Mouse (Mus musculus): ENCODE measurements around the gene Arg2. TPM values are rescaled to one million over a fixed set of nuclear protein-coding genes. Genes with fewer than 3 reads are reported as not detected.

The Arg2 gene
- polyA plus RNA-seq, 1 experiment from 2014 or later: 0.99 TPM

Other genes with a start within 250 kb of the Arg2 start
- gene Plek2, start 223.8 kb upstream of the Arg2 start, polyA plus RNA-seq (2014; fragmentation: Nextera tagmentation; extraction: Ambion mirVana): 3.4 and 3.6 TPM in 2 replicates
- 1.8 and 2.9 TPM in 2 replicates for gene Tmem229b, start 123.2 kb upstream of the Arg2 start, polyA plus RNA-seq (2014; fragmentation: Nextera tagmentation; extraction: Ambion mirVana)
- 2.9 and 3.0 TPM in 2 replicates for gene Plekhh1, start 101.6 kb upstream of the Arg2 start, polyA plus RNA-seq (2014; fragmentation: Nextera tagmentation; extraction: Ambion mirVana)
- 32.2 and 32.4 TPM in 2 replicates for gene Pigh, start 41.1 kb upstream of the Arg2 start, polyA plus RNA-seq (2014; fragmentation: Nextera tagmentation; extraction: Ambion mirVana)
- gene Vti1b, start 41.9 kb downstream of the Arg2 start, polyA plus RNA-seq (2014; fragmentation: Nextera tagmentation; extraction: Ambion mirVana): 84.8 and 89.1 TPM in 2 replicates
- 23.8 and 27.0 TPM in 2 replicates for gene Rdh11, start 61.5 kb downstream of the Arg2 start, polyA plus RNA-seq (2014; fragmentation: Nextera tagmentation; extraction: Ambion mirVana)
- 2.6 TPM in 2 replicates for gene Rdh12, start 78.1 kb downstream of the Arg2 start, polyA plus RNA-seq (2014; fragmentation: Nextera tagmentation; extraction: Ambion mirVana)
- 16.3 and 20.1 TPM in 2 replicates for gene Zfyve26, start 165.5 kb downstream of the Arg2 start, polyA plus RNA-seq (2014; fragmentation: Nextera tagmentation; extraction: Ambion mirVana)
- 6.3 and 8.5 TPM in 2 replicates for gene Rad51b, start 166.5 kb downstream of the Arg2 start, polyA plus RNA-seq (2014; fragmentation: Nextera tagmentation; extraction: Ambion mirVana)

All from limb, embryonic 11.5 days (tissue).